Mouse (Mus musculus): ENCODE results near the gene Trmt2a.

The Trmt2a gene

DNA sequence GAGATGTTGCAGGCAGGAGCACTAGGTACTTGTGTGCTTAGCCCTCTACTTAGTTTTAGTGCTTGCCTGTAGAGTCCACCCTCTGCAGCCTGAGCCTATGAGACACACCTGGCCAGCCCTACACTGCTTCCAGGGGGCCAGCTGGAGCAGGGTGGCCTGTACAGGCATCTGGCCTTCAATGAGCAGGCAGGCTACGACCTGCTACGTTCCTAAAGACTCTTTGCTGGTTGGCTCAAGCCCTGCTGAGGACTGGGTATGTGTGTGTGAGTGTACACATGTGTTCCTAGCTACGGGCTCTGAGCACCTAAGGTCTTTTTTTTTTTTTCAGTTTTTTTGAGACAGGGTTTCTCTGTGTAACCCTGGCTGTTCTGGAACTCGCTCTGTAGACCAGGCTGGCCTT is 17.0 kb upstream of the Trmt2a start:
- no peak for DNase-seq (ENCODE audit: low spot score)

DNA sequence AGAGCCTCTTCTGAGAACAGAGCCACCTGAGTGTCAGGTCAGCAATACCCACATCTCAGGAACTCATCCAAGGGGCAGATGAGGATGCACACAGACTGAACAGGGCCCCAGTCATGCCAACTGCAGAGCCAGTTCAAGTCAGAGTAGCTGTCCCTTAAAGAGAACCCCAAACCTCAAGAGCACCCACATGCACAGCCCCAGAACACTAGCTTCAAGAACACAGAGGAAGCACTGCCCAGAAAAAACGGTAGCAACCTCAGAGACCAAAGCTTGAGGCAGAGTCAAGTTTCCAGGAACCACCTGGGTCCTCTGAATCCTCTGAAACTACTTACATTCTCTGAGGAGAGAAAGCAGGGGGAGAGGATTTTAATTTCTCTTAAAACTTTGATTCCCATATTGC is 15.0 kb upstream of the Trmt2a start:
- DNase-seq (ENCODE audit: low spot score): no peak

DNA sequence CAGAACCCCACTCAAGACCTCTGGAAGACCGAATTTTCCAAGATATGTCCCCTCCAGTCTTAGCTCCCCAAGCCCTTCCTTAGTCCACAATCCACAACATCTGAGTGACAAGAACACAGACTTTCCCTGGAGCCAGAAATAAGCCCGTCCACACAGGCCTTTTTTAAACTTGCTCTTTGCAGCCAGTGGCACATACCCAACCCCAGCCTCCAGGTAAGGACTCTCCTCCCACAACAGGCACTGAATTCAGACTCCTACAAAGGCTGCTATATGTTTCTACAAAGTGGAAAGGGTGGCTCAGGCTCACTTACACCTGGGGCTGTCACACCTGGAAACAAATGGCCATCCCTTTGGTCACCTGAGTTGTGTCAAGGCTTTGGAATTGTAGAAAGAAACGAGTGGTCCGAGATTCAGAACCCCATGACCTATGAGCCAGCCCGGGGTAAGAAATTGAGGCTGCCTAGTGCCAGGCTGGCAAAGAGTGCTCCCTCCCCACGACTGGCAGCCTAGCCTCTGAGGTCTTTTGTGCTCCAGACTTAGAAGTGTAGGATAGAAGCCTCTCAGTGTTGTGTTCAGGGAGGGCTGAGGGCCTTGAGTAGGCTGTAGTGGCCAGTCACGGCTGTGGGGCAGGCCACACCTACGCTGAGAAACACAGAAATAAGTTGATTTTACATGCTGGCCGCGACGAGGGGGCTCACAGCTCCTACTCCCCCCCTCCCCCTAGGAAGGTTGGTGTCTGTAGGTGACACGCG is 14.4 kb upstream of the Trmt2a start:
- DNase-seq (ENCODE audit: low spot score): no peak

DNA sequence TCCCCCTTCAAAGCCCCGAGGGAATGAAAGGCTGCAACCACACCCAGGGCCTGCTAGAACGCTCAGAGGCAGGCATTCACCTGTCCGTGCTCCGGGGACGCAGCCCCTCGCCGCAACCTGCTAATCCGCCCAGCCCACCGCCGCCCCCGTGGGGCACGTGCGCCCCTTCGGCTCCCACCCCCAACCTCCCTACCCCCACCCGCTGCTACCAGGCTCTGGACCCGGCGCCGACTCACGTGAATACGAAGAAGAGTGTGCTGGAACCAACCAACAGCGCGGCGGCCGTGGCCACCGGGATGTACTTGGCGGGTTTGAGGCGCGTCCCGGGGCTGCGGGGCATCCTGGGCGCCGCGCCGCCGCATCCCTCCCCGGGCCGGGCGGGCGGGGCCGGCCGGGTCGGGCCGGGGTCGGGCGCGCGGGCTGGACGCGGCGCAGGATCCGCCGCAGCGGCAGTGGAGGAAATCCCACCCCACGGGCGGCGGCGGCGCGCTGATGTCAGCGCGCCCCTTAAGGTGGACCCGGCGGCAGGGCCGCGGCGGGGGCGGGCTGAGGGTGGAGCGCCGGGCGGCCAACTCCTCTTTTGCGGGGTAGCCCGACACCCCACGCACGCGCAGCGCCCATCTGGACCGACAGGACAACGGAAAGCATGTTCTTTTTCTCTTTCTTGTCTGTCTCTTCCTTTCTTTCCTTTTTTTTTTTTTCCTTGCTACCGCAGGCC is 13.6 kb upstream of the Trmt2a start, which contains the start of gene Zdhhc8:
Gene Zdhhc8 (minus strand): TSS at position 466 of the 718 bp plus-strand sequence.
- no peak for DNase-seq (ENCODE audit: low spot score)

DNA sequence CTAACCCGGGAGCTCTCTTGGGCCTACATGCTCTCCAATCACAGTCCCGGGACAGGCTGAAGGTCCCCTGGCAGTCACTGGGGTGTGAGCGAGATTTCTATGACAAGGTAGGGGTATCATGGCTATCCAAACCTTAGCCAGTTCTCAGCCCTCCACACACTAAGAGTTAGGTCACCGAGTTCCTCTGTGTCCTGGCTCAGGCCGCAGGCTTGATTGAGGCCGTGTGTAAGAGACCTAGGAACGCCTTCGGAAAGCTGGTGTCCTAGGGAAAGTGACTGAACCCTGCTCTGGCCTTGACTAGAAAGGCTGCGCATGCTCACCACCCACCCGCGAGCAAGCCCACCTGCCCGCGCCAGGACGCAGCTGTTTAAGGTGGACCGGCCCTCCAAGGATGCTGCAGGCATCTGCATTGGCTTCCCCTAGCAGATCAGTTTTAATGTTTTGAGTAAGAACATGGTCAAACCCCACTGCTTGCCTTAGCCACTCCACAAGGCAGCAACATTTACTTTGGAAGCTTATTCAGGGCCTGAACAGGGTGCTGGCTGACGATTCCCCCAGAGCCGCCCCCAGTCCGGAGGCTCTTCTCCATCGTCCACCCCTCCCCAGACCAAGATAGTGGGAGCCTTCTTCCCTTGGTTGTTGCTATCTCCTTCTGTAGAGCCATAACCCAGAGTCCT is 13.0 kb upstream of the Trmt2a start:
- DNase-seq (ENCODE audit: low spot score): no peak

DNA sequence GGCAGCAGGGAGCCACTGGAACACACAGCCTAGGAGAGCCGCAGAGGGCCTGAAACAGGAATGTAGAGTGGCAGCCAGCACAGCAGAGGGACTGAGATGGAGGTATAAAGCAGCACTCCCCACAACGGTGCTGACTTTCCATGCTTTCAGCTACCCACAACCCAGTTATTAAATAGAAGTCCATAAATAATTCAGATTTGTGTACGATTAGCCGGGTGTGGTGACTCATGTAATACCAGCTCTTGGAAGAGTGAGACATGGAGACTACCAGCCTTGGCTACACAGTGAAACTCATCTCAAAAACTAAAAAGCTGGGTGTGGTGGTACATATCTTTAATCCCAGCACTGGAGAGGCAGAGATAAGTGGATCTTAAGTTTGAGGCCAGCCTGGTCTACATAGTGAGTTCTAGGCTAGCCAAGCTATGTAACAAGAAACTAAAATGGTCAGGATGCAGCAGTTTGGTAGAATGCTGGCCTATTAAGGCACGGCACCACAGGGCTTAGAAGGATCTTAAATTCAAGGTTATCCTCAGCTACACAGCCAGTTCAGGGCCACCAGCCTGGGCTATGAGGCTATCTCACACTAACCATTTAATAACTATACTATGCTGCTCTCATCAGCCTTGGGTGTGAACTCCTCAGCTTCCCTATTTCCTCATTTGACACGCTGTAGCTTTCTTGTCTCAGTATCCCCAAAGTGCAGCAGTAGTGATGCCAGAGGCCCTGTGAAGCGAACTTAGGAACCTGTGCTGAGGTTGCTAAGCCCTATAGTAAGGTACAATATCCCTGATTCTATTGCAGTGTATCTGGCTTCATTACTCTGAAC is 11.6 kb upstream of the Trmt2a start:
- DNase-seq (ENCODE audit: low spot score): no peak

DNA sequence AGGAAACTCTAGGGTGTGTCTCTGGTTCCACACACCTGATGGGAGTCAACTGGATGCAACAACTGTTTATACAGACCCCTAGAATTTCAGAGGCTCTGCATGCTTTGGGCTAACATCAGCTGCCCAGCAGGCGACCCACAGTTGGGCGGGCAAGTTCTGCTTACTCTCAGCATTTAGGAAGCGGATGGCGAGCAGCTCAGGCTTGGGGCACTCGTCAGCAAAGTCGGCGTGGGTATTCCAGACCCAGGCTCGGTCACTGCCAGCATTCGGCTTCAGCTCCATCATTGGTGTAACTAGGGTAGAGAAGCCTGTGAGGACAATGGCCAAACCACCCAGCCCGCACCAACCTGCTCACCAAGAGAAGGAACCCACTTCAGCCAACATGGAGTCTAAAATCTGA is 6.9 kb upstream of the Trmt2a start:
- DNase-seq (ENCODE audit: low spot score): no peak

DNA sequence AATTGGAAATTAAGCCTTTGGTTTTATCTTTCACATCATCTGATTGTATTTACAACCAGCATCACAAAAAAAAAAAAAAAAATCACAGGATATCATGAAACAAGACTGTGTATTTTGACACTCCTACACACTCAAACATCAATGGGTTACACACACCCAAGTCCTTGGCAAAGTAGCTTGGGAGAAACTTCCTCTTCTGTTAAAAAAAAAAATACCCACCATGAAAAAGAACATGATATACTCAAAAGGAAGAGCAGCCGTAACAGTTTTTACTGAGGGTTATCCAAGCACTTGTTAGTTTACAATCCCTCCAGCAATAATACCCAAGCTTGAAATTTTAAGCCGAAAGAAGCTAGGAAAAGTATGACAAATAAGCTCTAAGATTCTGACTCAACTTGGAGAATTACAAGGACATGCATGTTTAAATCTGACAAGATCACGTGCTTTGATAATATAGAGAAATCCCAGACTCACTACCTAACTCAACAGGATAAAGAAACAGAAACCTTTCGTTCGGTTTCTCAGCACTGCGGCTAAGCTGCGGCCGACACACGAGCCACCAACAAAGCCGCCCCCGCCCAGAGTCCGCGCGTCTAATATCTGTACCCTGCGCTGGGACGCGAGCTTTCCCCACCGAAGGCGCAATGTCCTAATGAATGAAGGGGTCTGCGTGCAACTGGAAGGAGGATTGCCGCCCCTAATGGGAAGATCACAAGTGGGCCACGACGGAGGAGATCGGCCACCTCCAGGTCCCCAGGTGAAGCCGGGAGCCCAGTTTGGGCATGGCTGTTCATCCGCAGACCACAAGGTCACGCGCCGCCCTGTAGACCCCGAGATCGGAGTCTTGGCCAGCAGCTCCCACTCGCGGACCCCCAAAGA is 719 bp upstream of the Trmt2a start:
- no peak for DNase-seq (ENCODE audit: low spot score)

DNA sequence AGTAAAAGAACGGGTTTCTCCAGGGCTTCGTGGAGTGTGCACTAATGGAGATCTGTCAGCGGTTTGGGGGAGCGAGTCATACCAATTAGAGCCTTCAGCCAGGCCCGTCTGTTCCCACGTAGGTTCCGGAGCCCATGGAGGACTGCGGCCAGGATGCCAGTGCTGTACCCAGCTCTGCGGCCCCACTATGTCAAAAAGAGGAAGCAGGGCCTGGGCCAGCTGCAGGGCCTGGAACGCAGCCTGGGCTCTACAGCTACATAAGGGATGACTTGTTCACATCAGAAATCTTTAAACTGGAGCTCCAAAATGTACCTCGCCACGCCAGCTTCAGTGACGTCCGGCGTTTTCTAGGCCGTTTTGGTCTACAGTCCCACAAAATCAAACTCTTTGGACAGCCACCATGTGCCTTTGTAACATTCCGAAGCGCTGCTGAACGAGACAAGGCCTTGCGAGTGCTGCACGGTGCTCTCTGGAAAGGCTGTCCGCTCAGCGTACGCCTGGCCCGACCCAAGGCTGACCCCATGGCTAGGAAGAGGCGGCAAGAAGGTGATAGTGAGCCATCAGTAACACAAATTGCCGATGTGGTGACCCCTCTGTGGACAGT is 987 bp downstream of the Trmt2a start:
- DNase-seq (ENCODE audit: low spot score): no peak

DNA sequence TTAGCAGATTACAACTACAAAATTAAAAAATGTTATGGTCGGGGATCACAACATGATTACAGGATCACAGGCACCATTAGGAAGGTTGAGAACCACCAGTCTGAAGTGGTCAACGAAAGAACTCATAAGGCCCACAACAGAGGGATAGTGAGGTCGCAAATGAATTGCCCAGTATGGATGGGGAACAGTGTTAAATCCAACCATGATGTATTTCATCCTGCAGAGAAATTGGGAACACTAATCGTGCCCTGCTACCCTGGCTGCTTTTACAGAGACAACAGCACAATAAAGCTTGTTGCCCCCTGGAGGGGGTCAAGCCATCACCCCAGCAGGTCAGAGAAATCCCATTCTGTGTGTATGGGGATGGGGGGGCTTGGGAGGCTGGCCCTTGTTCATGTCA is 1.8 kb downstream of the Trmt2a start:
- DNase-seq (ENCODE audit: low spot score): no peak

DNA sequence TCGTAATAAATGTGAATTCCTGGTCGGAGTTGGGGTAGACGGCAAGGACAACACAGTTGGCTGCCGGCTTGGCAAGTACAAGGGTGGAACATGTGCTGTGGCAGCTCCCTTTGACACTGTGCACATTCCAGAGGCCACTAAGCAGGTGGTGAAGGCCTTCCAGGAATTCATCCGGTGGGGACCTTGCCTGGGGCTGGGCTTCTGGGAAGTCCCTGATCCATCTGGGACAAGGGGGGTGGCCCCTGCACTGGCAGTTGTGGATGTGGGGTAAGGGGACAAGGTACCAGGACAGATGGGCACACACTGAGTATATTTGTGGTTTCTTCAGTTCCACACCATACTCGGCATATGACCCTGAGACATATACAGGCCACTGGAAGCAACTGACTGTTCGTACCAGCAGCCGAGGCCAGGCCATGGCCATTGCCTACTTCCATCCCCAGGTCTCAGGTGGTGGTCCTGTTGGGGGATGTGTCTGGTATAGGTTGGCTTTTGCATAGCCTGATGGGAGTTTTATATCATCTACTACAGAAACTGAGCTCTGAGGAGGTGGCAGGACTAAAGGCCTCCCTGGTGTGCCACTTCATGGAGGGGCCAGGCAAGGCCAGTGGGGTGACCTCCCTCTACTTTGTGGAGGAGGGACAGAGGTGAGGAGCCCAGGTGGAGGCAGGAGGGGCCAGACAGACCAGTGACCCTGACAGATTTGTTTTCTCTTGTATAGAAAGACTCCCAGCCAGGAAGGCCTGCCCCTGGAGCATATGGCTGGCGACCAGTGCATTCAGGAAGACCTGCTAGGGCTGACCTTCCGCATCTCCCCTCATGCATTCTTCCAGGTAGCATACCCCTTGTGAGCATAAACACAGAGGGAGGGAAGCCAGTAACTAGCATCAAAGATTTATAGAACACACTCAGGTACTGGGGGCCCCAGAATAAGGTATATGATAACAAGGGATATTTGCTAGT is 2.6 kb downstream of the Trmt2a start:
- DNase-seq (ENCODE audit: low spot score): no peak

DNA sequence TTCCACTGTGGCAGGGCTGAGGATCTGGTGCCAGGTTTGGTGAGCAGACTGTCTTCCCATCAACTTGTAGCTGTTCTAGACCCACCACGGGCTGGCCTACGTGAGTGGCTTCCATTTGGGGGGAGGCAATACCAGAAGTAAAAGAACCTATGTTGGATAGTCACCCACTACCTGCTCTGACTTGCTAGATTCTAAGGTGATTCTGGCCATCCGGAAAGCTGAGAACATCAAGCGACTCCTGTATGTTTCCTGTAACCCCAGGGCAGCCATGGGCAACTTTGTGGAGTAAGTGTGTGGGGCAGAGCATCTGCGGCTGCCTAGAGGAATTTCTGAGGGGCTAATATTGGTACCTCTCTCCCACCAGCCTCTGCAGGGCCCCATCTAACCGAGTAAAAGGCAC is 4.3 kb downstream of the Trmt2a start:
- DNase-seq (ENCODE audit: low spot score): no peak

DNA sequence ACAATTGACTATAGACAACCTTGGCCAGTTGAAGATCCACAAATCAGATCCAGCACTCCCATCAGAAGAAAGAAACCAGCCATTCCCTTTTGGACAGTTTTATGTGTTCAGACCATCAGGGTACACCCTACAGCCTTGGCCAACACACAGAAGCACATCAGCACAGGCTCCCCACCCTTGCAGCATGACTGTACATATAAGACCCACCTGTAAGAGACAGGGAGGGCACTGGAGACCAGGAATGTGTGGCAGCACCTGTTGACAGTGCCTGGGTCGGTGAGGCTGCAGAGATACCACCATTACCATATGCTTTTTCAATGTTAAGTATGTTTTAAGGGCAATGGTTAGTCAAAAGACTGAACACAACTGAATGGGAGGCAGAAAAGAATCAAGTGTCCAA is 5.4 kb downstream of the Trmt2a start:
- no peak for DNase-seq (ENCODE audit: low spot score)

DNA sequence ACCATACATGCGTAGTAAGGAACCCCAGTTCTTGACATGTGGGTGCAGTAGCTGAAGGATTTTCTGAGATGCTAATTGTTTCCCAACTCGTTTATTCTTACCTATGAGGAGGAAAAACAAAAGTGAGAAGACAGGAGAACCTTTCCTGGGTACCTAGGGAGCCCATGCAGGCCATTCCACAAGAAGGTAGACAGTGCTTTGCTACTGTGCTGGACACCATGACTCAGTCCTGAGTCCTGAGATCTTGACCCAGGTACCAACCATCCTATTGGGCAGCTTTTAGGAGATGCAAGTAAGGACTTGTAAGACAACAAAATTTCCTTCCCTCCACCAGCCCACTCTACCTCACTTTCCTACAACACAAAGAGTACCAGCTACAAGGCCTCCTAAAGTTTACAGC is 9.7 kb downstream of the Trmt2a start, which contains the start of gene Gm49776:
Gene Gm49776 (minus strand): TSS at position 101 of the 400 bp plus-strand sequence.
- no peak for DNase-seq (ENCODE audit: low spot score)

DNA sequence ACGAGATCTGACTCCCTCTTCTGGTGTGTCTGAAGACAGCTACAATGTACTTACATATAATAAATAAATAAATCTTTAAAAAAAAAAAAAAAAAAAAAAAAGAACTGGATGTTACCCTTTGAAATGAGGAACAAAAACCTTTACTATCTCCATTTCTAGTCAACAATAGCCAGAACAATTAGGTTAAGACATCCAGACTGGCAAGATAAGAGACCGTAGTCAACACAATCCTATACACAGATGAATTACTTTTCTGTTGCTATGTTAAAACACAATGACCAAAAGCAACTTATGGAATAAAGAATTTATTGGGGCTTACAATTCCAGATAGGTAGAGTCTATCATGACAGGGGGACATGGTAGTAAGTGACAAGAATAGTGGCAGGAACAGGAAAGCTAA is 16.5 kb downstream of the Trmt2a start:
- DNase-seq (ENCODE audit: low spot score): no peak

DNA sequence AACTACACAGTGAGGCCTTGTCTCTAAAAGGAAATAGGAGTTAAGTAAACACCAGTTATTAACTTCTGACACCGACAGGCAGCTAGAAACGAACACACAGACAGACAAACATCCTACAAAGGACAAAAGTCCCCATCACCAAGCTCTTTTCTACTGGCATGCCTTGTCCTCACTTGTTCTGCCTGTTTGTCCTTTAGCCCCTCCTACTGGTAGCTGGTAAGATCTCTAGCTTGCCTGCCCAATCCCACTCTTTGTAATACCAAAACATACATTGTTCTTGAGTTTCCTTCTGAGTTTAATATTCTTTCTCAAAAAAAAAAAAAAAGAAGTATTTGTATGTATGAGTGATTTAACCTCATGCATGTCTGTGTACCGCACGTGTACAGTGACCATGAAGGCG is 19.7 kb downstream of the Trmt2a start:
- DNase-seq (ENCODE audit: low spot score): no peak

DNA sequence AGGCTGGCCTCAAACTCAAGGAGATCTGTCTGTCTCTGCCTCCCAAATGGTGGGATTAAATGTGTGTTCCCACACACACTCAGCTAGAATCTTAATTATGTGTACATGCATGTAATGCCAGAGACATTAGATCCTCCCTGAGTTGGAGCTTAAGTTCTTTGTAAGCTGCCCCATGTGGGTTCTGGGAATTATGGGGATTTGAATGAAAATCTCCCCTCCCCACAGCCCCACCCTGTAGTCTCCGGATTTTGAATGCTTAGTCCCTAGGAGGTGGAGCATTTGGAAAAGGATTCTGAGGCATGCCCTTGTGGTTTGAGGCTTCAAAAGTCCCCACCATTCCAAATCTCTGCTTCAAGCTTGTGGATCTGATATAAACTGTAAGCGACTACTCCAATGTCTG is 26.7 kb downstream of the Trmt2a start:
- no peak for DNase-seq (ENCODE audit: low spot score)

DNA sequence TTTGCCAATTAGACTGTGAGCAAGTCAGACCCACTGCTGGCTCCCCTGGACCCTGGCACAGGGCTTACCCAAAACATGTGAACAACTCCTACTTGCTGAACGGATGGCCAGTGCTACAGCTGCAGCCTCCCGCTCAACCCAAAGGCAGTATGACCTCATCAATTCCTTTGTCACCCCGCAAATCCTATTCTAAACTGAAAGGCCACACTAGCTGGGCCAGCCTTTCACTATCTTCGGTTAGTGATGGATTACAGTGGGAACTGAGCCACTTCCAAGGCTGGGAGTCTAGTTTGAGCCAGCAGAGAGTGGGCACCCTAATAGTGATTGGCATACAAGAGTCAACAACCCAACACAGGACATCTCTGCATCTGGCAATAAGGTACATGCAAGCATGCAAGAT is 39.7 kb downstream of the Trmt2a start:
- no peak for DNase-seq (ENCODE audit: low spot score)

DNA sequence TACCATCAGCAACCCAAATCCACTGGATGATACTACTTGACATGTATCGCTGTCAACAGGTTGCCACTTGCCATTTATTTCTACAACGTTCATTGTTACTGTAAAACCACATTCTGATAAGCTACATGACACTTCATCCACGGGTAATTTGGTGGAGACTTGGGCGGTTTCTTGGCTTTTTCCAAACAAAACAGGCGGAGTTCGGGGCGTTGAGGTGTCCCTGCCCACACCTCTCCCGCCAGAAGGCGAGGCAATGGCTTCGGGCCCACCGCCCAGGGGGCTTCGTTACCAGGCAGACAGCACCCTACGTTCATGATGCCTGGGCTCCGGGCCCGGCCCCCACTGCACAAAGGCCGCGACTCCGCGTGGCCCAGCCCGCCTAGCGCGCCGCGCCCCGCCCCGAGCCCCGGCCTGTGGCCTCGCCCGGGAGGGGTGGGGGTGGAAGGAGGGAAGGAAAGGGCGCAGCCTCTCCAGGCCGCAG is 40.1 kb downstream of the Trmt2a start:
- DNase-seq (ENCODE audit: low spot score): peak; percentile 12
